Mouse (Mus musculus) liver, postnatal 0 days (tissue): ENCODE data around the gene Dpf3.

ENCODE experiments used
- CTCF ChIP-seq: sonication (generic); IDR thresholded peaks from 2 replicates; pipeline ENCODE4 v1.5.1; 2016; ENCODE audit warnings: antibody characterized with exemption, low read depth
- EP300 ChIP-seq: IDR thresholded peaks from 2 replicates; pipeline ENCODE4 v1.6.1; 2016; ENCODE audit warnings: antibody characterized with exemption, low read depth, mild to moderate bottlenecking

GRCm38 (mm10) chr12:83227014-83227413 lies 260.5 kb downstream of the Dpf3 start:
- no peak for TF ChIP-seq CTCF
- TF ChIP-seq EP300, result no peak
